Mouse (Mus musculus) embryonic facial prominence, embryonic 14.5 days (tissue): ENCODE results near the gene Brd2. TPM values are rescaled to one million over a fixed set of nuclear protein-coding genes. Genes with fewer than 3 reads are reported as not detected.
A peak's percentile ranks its signal among the peaks of the same experiment; 100 is the strongest.

Experiments used
- ATAC-seq: fragments of 200-750 bp; cut with Nextera tagmentation; 2 replicates; pipeline ENCODE4 v1.8.0; 2017; ENCODE audit warnings: low read depth, moderate number of reproducible peaks, moderate TSS enrichment
- DNase-seq: peaks from one replicate; pipeline ENCODE4 v3.0.0-alpha.2; 2015; ENCODE audit warnings: low spot score
- H3K27ac ChIP-seq: fragments of 300-500 bp; sonication (generic); replicated peaks from 2 replicates; pipeline ENCODE4 v1.5.1; 2014; ENCODE audit warnings: low read depth, mild to moderate bottlenecking, low read length, moderate library complexity
- H3K27me3 ChIP-seq: fragments of 300-500 bp; sonication (generic); replicated peaks from 2 replicates; pipeline ENCODE4 v1.6.1; 2014; ENCODE audit warnings: low read length; ENCODE audit not compliant: control insufficient read depth, insufficient read depth
- H3K36me3 ChIP-seq: fragments of 300-500 bp; sonication (generic); 2 replicates; pipeline ENCODE4 v1.6.1; 2014; ENCODE audit warnings: low read length, mixed read lengths; ENCODE audit not compliant: control insufficient read depth, insufficient read depth
- H3K4me1 ChIP-seq: fragments of 300-500 bp; sonication (generic); 2 replicates; pipeline ENCODE4 v1.6.1; 2014; ENCODE audit warnings: antibody characterized with exemption, low read length; ENCODE audit not compliant: control insufficient read depth, insufficient read depth
- H3K4me2 ChIP-seq: fragments of 300-500 bp; sonication (generic); 2 replicates; pipeline ENCODE4 v1.6.1; 2014; ENCODE audit warnings: low read depth, mild to moderate bottlenecking, low read length, moderate library complexity, mixed read lengths
- H3K4me3 ChIP-seq: fragments of 300-500 bp; sonication (generic); 2 replicates; pipeline ENCODE4 v1.5.1; 2014; ENCODE audit warnings: low read depth, mild to moderate bottlenecking, low read length
- H3K9ac ChIP-seq: fragments of 300-500 bp; sonication (generic); 2 replicates; pipeline ENCODE4 v1.6.1; 2014; ENCODE audit warnings: low read depth, mild to moderate bottlenecking, low read length, moderate library complexity, mixed read lengths
- H3K9me3 ChIP-seq: fragments of 300-500 bp; sonication (generic); 2 replicates; pipeline ENCODE4 v1.6.1; 2016; ENCODE audit warnings: low read length; ENCODE audit not compliant: control insufficient read depth
- WGBS: fragments of 180-500 bp; shearing (Covaris S2); extraction: QIAGEN DNeasy Blood & Tissue Kit; methylation state at CpG from one replicate; pipeline ENCODE4 v1.1.7; 2014; 5-methylcytosine and 5-hydroxymethylcytosine counted together
- polyA plus RNA-seq: library from polyadenylated mRNA; unstranded; fragments of >200 nt; fragmentation: Nextera tagmentation; extraction: Ambion mirVana; gene quantifications from 2 replicates; pipeline ENCODE4 v1.2.1, GENCODE M21; 2014

The Brd2 gene
- polyA plus RNA-seq, 1 experiment from 2014 or later = 103 TPM

DNA sequence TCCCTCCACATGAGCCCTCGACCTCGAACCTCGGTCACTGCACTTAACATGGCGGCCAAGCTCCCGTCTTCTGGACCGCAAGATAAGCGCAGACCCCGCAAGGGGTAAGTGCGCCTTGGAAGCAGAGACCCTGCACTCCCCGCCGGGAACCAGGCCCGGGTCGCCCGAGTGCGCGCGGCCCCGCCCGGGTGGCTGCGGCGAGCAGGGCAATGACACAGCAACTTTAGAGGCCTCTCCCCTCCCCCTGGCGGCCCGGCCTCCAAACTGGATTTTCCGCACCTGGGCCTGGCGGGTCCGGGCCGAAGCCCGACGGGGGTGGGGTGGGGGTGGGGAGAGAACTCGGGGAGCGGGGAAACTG is 1.6 kb downstream of the Brd2 start:
- DNase-seq (no peak), ATAC-seq (peak; percentile 13)
- H3K9me3 ChIP-seq = no peaks in the 10 kb centered on the region
- H3K36me3 ChIP-seq = peaks cover 34% of the 10 kb centered on the region
- no peaks in the 10 kb centered on the region for H3K27me3 ChIP-seq
- H3K4me2 ChIP-seq = peak overlapping the region; percentile 90
- peak overlapping the region; percentile 98 for H3K9ac ChIP-seq
- peak overlapping the region; percentile 99 for H3K27ac ChIP-seq
- H3K4me1 ChIP-seq = peaks cover 21% of the 10 kb centered on the region
- peak overlapping the region; percentile 92 for H3K4me3 ChIP-seq
- WGBS = 0% methylated on average over 28 of the region's 31 CpGs

DNA sequence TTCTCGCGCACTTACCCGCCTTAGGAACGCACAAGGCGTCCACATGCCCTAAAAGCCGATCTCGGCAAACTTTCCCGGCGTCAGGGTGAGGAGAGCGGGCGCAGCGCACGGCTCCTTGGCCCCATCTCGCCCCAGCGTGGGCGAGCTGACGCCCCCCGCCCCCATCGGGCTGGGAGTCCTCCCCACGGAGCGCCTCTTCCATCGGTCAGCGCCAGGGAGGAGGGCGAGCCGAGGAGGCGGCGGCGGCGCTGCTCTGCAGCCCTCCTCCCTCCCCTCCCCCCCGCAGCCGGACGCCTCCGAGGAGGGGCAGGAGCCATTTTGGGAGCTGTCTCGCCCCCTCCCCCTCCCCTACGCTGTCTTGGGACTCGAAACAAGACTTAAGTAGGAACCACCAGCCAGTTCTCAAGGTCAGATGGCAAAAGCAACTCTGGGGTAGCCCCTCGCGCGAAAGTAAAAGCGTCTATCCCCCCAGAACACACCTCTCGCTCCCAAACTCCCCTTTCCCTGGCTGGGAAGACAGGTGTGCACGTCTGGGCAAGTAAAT is 2.2 kb downstream of the Brd2 start:
- H3K36me3 ChIP-seq = peaks cover 39% of the 10 kb centered on the region
- no peaks in the 10 kb centered on the region for H3K9me3 ChIP-seq
- H3K4me1 ChIP-seq = peaks cover 21% of the 10 kb centered on the region
- ATAC-seq (peak; percentile 23), DNase-seq (peak; percentile 96)
- peak overlapping the region; percentile 90 for H3K4me2 ChIP-seq
- H3K4me3 ChIP-seq = peak overlapping the region; percentile 92
- H3K27me3 ChIP-seq = no peaks in the 10 kb centered on the region
- peak overlapping the region; percentile 98 for H3K9ac ChIP-seq
- peak overlapping the region; percentile 99 for H3K27ac ChIP-seq
- 1% methylated on average over 19 of the region's 42 CpGs for WGBS

DNA sequence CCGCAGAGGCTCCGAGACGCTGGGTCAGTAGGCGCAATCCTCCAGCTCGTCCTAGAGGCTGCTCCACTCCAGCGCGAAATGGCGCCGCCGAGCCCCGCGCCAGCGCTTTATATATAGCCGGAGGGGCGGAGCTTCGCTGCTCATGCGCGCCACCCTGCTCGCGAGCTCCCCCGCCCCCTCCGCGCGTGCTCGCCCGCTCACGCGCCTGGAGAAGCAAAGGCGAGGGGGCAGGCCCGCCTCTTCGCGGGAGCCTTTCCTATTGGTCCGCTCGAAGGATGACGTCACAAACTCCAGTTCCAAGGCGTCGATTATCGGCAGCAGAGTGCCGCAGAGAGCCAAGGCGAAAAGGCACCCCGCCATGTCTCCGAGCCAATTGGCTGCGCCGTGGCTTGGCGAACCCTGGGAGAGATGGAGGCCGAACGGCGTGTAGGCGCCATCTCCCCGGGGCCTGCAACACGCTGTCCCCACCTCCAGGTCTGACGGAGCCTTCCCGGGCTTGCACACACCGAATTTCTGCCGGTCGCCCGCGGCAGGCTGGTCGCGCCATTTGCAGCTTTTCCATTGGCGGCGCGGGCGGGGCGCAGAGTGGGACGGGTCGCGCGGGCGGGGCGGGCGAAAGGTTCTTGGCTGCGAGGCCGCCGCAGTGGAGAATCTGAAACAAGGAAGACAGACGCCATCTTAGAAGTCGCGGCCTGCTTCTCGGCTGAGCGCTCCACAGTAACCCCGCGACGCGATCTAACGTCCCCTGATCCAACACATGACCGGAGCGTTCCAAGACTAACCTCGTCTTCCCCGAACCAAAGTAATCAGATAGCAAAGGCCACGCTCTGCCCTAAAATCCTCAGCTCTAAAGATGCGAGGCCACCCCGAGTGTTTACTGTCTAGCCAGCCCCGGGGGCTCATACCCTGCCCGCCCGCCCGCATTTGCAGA is 2.9 kb downstream of the Brd2 start, which contains the start of gene H2-DMa:
Gene H2-DMa (plus strand): TSS at position 293 of the 931 bp plus-strand sequence.
- peak within 1 kb of the TSS; percentile 92 for H3K4me3 ChIP-seq
- no peaks in the 10 kb centered on the region for H3K27me3 ChIP-seq
- H3K4me2 ChIP-seq = peak within 1 kb of the TSS; percentile 90
- H3K27ac ChIP-seq = peak within 1 kb of the TSS; percentile 99
- peaks cover 15% of the 10 kb centered on the region for H3K4me1 ChIP-seq
- ATAC-seq (peak; percentile 77), DNase-seq (peak; percentile 99)
- H3K9ac ChIP-seq = peak within 1 kb of the TSS; percentile 98
- peaks cover 46% of the 10 kb centered on the region for H3K36me3 ChIP-seq
- WGBS = under 1% methylated on average over 66 of the region's 96 CpGs
- no peaks in the 10 kb centered on the region for H3K9me3 ChIP-seq

DNA sequence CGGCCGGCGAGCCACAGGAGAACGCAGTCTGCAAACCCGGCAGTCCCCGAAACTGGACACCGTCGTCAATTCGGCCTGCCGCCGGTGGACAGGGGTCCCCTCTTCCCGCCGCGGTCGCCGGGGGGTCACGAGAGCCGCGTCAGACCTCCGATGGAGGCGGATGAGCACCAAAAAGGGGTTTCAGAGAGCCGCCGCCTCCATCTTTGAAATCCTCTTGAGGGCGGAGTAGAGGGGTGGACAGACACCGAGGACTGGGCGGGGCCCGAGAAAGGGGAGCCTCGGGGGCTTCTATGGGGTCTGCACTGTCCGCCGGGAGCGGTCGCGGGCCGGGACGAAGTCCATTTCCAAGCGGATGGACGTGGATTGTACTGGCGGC is 3.6 kb downstream of the Brd2 start:
- H3K4me2 ChIP-seq = peak overlapping the region; percentile 81
- H3K4me1 ChIP-seq = peaks cover 12% of the 10 kb centered on the region
- WGBS = 5% methylated on average over 28 of the region's 38 CpGs
- H3K9me3 ChIP-seq = no peaks in the 10 kb centered on the region
- no peaks in the 10 kb centered on the region for H3K27me3 ChIP-seq
- peaks cover 53% of the 10 kb centered on the region for H3K36me3 ChIP-seq
- peak overlapping the region; percentile 83 for H3K27ac ChIP-seq
- ATAC-seq = peak; percentile 18; the same call in 1 of the 2 replicates
- peak overlapping the region; percentile 92 for H3K4me3 ChIP-seq
- no peak for DNase-seq
- H3K9ac ChIP-seq = peak overlapping the region; percentile 85

DNA sequence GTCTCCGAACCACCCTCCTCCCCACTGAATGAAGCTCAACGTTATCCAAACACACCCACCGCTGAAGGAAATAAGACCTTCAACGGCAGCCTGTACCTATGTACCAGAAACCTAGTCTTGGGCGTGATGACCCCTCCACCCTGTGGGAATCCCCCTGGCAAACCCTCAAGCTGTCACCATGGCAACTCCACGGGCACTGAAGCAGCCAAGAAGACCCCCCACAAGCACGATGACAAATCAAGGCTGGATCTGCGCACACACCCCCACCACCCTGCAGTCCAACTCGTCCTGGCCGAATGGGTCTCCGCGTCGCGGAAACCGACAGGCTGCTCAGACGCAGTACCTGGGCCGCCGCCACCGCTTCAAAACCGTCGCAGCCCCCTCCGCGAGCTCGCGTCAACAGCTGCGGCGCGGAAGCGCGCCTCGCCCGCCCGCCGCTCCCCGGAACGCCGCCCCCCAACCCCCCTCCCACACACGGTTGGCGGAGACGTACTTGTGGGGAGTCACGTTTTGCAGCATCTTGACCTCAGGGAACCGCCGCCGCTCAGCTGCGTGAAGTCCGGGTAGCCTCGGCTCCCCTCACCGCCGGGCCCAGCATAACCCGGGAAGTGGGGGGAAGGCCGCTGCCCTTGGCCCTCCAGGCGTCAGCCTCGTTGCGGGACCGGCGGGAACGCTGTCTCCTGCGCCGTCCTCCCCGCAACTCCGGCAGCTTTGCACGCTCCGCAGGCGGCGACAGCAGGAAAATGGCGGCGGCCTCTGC is 4.1 kb downstream of the Brd2 start:
- no peak for ATAC-seq
- no peaks in the 10 kb centered on the region for H3K9me3 ChIP-seq
- H3K36me3 ChIP-seq = peaks cover 59% of the 10 kb centered on the region
- peak overlapping the region; percentile 92 for H3K4me3 ChIP-seq
- under 1% methylated on average over 24 of the region's 67 CpGs for WGBS
- no peaks in the 10 kb centered on the region for H3K27me3 ChIP-seq
- H3K4me2 ChIP-seq = peak overlapping the region; percentile 81
- peaks cover 7% of the 10 kb centered on the region; the same call in 1 of the 2 replicates for H3K4me1 ChIP-seq
- peak overlapping the region; percentile 83 for H3K27ac ChIP-seq
- peak; percentile 32 for DNase-seq
- H3K9ac ChIP-seq = peak overlapping the region; percentile 85

DNA sequence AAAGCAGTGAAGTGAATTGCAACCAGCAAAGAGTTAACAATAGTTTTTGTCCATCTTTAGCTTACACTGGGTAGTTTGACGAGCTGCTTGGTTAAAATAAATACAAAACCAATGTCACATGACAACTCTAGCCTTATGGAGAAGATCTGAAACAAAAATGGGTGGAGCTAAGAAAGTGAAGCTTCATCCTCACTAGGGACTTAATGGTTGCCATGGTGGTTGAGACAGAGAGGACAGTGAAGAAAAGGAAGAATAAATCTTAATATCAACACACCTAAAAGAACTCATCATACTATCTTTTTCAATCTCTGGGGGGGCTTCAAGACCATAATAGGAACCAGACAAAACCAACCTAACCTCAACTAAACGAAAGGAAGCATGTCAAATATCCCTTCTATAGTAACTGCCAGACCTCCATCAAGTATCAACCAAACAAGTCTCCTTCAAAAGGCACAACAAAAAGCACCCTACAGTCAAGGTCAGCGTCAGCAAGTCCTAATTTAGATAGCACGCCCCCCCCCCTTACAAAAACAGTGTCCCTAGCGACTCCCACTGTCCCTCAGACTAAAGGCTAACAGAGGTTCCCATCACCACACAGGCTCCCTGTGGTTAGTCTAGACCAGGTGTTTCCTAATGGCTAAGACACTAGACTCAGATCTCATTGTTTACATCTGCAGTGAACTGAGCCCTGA is 4.9 kb downstream of the Brd2 start:
- H3K36me3 ChIP-seq = peaks cover 66% of the 10 kb centered on the region
- peak overlapping the region; percentile 81 for H3K4me2 ChIP-seq
- no peaks in the 10 kb centered on the region for H3K9me3 ChIP-seq
- H3K27ac ChIP-seq = no peak overlapping the region
- ATAC-seq (no peak), DNase-seq (peak; percentile 39)
- peak overlapping the region; percentile 85 for H3K9ac ChIP-seq
- H3K27me3 ChIP-seq = no peaks in the 10 kb centered on the region
- peaks cover 7% of the 10 kb centered on the region; the same call in 1 of the 2 replicates for H3K4me1 ChIP-seq
- WGBS = 2% methylated on average over 4 of the region's 5 CpGs
- H3K4me3 ChIP-seq = peak overlapping the region; percentile 92

DNA sequence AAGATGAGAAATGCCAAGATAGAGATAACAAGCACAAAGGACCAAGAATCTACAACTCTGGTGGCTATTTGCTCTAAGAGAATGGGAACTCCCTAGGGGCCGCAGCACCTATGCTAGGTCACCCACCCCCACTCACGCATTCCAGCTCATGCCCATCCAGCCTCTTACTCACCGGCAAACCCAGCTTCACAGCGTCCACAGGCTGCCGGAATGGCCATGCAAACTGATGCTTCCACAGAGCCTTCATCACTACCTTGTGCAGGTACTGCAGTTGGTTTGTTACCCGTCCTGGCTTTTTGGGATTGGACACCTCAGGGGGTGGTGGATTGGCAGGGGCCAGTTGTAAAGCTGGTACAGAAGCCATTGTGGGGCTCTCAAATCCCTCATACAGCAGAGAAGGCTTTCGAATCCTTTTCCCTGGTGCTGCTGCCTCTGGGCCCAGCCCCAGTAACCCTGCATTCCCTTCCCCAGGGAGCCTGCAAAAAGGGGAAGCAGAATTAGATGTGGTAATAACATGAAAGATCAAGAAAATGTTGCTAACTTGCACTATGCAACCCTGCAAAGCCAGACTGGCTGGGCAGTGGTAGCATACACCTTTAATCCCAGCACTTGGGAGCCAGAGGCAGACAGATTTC is 5.6 kb downstream of the Brd2 start:
- WGBS = 21% methylated on average over 6 of the region's 7 CpGs
- no peak for DNase-seq
- H3K9ac ChIP-seq = peak overlapping the region; percentile 85
- H3K4me3 ChIP-seq = peak overlapping the region; percentile 92
- H3K9me3 ChIP-seq = no peaks in the 10 kb centered on the region
- H3K36me3 ChIP-seq = peaks cover 73% of the 10 kb centered on the region
- peak overlapping the region; percentile 81 for H3K4me2 ChIP-seq
- H3K27ac ChIP-seq = no peak overlapping the region
- H3K4me1 ChIP-seq = peaks cover 7% of the 10 kb centered on the region; the same call in 1 of the 2 replicates
- no peaks in the 10 kb centered on the region for H3K27me3 ChIP-seq
- no peak for ATAC-seq
